Mouse (Mus musculus) lung, postnatal 0 days (tissue): ENCODE data around the gene Tubg1. TPM values are rescaled to one million over a fixed set of nuclear protein-coding genes. Genes with fewer than 3 reads are reported as not detected.

Experiments
- ATAC-seq: fragments of 200-750 bp; cut with Nextera tagmentation; 2 replicates; pipeline ENCODE4 v1.8.0; 2017; ENCODE audit warnings: moderate library complexity
- DNase-seq: peaks from one replicate; pipeline ENCODE4 v3.0.0-alpha.2; 2016; ENCODE audit warnings: low spot score
- H3K27ac ChIP-seq: fragments of 300-500 bp; sonication (generic); 2 replicates; pipeline ENCODE4 v1.5.1; 2014; ENCODE audit warnings: antibody characterized with exemption, mild to moderate bottlenecking, low read length, mixed read lengths
- H3K27me3 ChIP-seq: fragments of 300-500 bp; sonication (generic); replicated peaks from 2 replicates; pipeline ENCODE4 v1.6.1; 2014; ENCODE audit warnings: low read length, mixed read lengths; ENCODE audit not compliant: insufficient read depth
- H3K36me3 ChIP-seq: fragments of 300-500 bp; sonication (generic); 2 replicates; pipeline ENCODE4 v1.6.1; 2014; ENCODE audit warnings: low read length, mixed read lengths; ENCODE audit not compliant: insufficient read depth
- H3K4me1 ChIP-seq: fragments of 300-500 bp; sonication (generic); 2 replicates; pipeline ENCODE4 v1.6.1; 2014; ENCODE audit warnings: antibody characterized with exemption, low read depth, low read length, mixed read lengths; ENCODE audit not compliant: insufficient read depth
- H3K4me2 ChIP-seq: fragments of 300-500 bp; sonication (generic); replicated peaks from 2 replicates; pipeline ENCODE4 v1.6.1; 2014; ENCODE audit warnings: low read depth, mild to moderate bottlenecking, low read length, moderate library complexity, mixed read lengths
- H3K4me3 ChIP-seq: fragments of 300-500 bp; sonication (generic); 2 replicates; pipeline ENCODE4 v1.5.1; 2014; ENCODE audit warnings: low read depth, low read length
- H3K9ac ChIP-seq: fragments of 300-500 bp; sonication (generic); replicated peaks from 2 replicates; pipeline ENCODE4 v1.6.1; 2014; ENCODE audit warnings: low read depth, mild to moderate bottlenecking
- H3K9me3 ChIP-seq: fragments of 300-500 bp; sonication (generic); 2 replicates; pipeline ENCODE4 v1.6.1; 2016; ENCODE audit warnings: low read length, mixed read lengths
- CTCF ChIP-seq: IDR thresholded peaks from 2 replicates; pipeline ENCODE4 v1.5.1; 2016; ENCODE audit warnings: antibody characterized with exemption, mild to moderate bottlenecking
- EP300 ChIP-seq: IDR thresholded peaks from 2 replicates; pipeline ENCODE4 v1.6.1; 2016; ENCODE audit warnings: antibody characterized with exemption, mild to moderate bottlenecking, control low read depth
- WGBS: fragments of 180-500 bp; shearing (Covaris S2); extraction: QIAGEN DNeasy Blood & Tissue Kit; methylation state at CpG from one replicate; pipeline ENCODE4 v1.1.7; 2014; 5-methylcytosine and 5-hydroxymethylcytosine counted together
- polyA plus RNA-seq: library from polyadenylated mRNA; unstranded; fragments of >200 nt; fragmentation: Nextera tagmentation; extraction: Ambion mirVana; gene quantifications from 2 replicates; pipeline ENCODE4 v1.2.1, GENCODE M21; 2015

Tubg1 gene
- polyA plus RNA-seq, 1 experiment from 2014 or later = 25.8 TPM

DNA sequence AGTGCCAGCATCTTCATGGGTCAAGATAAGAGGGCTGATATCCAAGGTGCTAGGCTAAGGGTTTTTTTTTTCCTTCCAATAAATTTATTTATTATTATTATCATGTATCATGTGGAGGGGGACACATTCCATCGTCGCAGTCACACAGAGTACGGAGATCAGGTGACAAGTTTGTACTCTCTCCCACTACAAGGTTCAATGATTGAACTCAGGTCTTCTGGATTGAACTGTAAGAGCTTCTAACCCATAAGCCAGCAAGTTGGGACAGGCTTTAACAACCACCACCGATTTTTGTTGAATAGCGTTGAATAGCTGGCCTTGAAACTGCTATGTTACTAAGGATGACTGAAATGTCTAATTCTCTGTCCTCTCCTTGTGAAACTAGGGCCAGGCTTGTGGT lies 39.3 kb upstream of the Tubg1 start:
- no peak for DNase-seq
- Histone ChIP-seq H3K9ac (no peak overlapping the region), H3K9me3 (no peaks in the 10 kb centered on the region), H3K27me3 (peaks cover 15% of the 10 kb centered on the region), H3K4me1 (peaks cover 8% of the 10 kb centered on the region), H3K4me3 (no peak overlapping the region), H3K4me2 (no peak overlapping the region), H3K36me3 (no peaks in the 10 kb centered on the region), H3K27ac (no peak overlapping the region)
- TF ChIP-seq EP300 (no peak), CTCF (no peak)
- WGBS = 71% methylated on average over 5 of the region's 5 CpGs
- no peak for ATAC-seq

DNA sequence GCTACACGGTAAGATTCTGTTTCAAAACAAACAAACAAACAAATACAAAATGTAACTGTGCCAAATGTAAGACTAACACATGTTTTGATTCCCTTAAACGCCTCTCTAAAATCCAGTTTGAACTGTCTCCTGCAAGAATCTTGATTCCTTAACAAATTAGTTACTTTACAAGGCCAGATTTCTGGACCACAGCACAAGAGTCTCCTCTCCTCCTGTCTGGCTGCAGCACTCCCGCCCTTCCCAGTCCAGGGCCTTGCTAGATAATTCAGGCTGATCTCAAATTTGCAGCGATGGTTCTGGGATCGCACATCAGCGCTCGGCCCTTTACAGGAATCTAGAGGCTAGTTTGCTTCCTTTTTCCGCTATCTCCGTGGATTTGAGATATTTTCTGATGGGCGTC lies 38.1 kb upstream of the Tubg1 start:
- H3K27me3 ChIP-seq = peaks cover 15% of the 10 kb centered on the region
- H3K27ac ChIP-seq = peak overlapping the region; percentile 92
- no peaks in the 10 kb centered on the region for H3K9me3 ChIP-seq
- H3K4me2 ChIP-seq = peak overlapping the region; percentile 90
- TF ChIP-seq CTCF (no peak), EP300 (no peak)
- ATAC-seq (no peak), DNase-seq (peak; percentile 26)
- 0 out of 2 replicates have a peak overlapping the region, but pooled peaks have one; percentile 6 for H3K9ac ChIP-seq
- peak overlapping the region; percentile 56 for H3K4me3 ChIP-seq
- WGBS = 5% methylated on average over 10 of the region's 10 CpGs
- H3K4me1 ChIP-seq = peaks cover 14% of the 10 kb centered on the region
- no peaks in the 10 kb centered on the region for H3K36me3 ChIP-seq

DNA sequence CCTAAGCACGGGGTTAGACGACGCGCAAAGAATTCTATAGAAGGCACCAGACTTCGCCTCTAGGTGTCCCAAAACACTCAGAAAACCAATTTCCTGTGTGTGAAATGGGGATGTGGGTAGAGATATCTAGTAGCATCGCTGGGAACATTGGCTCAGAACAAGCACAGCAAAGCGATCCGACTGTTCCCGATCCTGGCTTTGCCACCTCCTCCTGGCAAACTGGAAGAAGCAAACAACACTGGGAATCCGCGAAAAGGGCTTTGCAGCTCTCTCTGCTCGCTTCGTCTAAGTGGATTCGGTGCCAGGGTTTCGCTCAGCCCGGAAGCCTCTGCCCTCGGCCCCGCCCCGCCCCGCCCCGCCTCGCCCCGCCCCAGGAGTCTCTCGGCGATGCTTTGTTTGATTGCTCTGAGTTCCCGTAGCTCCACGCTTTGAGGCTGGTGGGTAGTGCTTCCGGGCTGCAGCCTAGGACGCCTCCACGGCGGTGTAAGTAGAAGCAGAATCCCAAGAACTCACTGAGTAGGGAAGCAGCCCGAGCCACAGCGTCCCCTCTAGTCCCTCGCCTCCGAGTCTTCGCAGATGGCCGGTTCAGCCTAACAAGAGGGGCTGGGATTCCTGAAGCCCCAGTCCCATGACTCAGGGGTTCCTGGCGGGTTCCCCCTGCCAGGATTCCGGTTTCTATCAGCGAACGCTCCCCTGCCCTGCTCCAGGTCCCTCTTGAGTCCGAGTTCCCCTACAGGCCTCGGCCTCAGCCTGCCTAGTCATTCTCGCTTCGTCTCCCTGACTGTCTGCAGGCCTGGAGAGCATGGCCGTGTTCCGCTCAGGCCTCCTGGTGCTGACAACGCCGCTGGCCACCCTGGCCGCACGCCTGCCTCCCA lies 37.3 kb upstream of the Tubg1 start, which contains the start of gene Coasy:
Coasy (plus strand) TSS at position 358 of the 875 bp plus-strand sequence.
- peak; percentile 97 for DNase-seq
- TF ChIP-seq EP300 (no peak), CTCF (peak; percentile 67)
- Histone ChIP-seq H3K27ac (peak within 1 kb of the TSS; percentile 92), H3K9ac (peak within 1 kb of the TSS; percentile 75), H3K36me3 (no peaks in the 10 kb centered on the region), H3K27me3 (peaks cover 15% of the 10 kb centered on the region), H3K4me2 (peak within 1 kb of the TSS; percentile 90), H3K4me1 (peaks cover 15% of the 10 kb centered on the region), H3K9me3 (no peaks in the 10 kb centered on the region), H3K4me3 (peak within 1 kb of the TSS; percentile 56)
- ATAC-seq = peak; percentile 89
- under 1% methylated on average over 46 of the region's 51 CpGs for WGBS

DNA sequence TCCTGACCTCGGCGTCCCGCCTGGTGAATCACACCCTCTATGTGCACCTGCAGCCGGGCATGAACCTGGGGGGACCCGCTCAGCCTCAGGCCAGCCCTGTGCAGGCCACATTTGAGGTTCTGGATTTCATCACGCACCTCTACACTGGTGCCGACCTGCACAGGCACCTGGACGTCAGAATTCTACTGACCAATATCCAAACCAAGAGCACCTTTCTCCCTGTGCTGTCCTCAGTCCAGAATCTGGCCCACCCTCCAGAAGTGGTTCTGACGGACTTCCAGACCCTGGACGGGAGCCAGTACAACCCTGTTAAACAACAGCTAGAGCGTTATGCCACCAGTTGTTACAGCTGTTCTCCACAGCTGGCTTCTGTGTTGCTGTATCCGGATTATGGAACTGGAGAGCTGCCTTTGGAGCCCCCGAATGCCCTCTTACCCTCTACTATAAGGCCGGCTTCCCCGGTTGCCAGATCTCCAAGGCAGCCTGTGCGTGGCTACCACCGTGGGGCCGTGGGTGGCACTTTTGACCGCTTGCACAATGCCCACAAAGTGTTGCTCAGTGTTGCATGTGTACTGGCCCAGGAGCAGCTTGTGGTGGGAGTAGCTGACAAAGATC lies 36.5 kb upstream of the Tubg1 start:
- ATAC-seq (no peak), DNase-seq (peak; percentile 42)
- peaks cover 15% of the 10 kb centered on the region for H3K27me3 ChIP-seq
- peak overlapping the region; percentile 56 for H3K4me3 ChIP-seq
- H3K27ac ChIP-seq = peak overlapping the region; percentile 92
- H3K36me3 ChIP-seq = no peaks in the 10 kb centered on the region
- peak overlapping the region; percentile 75 for H3K9ac ChIP-seq
- peaks cover 23% of the 10 kb centered on the region for H3K4me1 ChIP-seq
- peak overlapping the region; percentile 90 for H3K4me2 ChIP-seq
- WGBS = 22% methylated on average over 19 of the region's 19 CpGs
- TF ChIP-seq CTCF = no peak; the same call in 1 of the 2 replicates
- no peak for TF ChIP-seq EP300
- no peaks in the 10 kb centered on the region for H3K9me3 ChIP-seq

DNA sequence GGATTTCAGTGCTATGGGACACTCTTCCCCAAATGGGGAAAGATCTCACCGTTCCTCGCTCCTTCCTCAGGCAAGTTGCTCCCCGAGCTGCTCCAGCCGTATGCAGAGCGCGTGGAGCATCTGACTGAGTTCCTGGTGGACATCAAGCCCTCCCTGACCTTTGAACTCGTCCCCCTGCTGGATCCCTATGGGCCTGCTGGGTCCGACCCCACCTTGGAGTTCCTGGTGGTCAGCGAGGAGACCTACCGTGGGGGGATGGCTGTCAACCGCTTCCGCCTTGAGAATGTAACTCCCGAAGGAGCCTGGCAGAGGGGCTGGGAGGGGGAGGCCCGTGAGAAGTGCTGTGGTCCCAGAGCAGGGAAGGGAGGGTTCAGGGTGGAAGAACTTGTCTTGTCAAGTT lies 35.5 kb upstream of the Tubg1 start:
- Histone ChIP-seq H3K4me2 (no peak overlapping the region), H3K27me3 (peaks cover 7% of the 10 kb centered on the region; the same call in 1 of the 2 replicates), H3K4me3 (no peak overlapping the region), H3K4me1 (peaks cover 23% of the 10 kb centered on the region), H3K36me3 (no peaks in the 10 kb centered on the region), H3K27ac (no peak overlapping the region), H3K9me3 (no peaks in the 10 kb centered on the region), H3K9ac (no peak overlapping the region)
- ATAC-seq (no peak), DNase-seq (no peak)
- TF ChIP-seq EP300 = no peak
- TF ChIP-seq CTCF = no peak; the same call in 1 of the 2 replicates
- WGBS = 87% methylated on average over 14 of the region's 14 CpGs

DNA sequence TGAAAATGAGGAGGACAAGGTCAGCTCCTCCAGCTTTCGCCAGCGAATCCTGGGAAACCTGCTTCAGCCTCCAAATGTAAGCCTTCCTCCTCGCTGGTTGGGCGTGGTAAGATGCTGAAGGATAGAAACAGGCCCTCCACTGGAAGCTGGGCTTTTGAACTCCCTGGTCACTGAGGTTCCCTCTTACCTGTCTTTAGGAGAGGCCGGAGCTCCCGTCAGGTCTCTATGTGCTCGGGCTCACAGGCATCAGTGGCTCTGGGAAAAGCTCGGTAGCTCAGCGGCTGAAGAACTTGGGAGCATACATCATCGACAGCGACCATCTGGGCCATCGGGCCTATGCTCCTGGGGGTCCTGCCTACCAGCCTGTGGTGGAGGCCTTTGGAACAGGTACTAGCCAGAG lies 34.9 kb upstream of the Tubg1 start:
- no peak for DNase-seq
- no peak overlapping the region for H3K4me2 ChIP-seq
- peaks cover 3% of the 10 kb centered on the region; the same call in 1 of the 2 replicates for H3K36me3 ChIP-seq
- ATAC-seq = no peak
- TF ChIP-seq CTCF (no peak), EP300 (no peak)
- H3K9ac ChIP-seq = no peak overlapping the region
- peaks cover 22% of the 10 kb centered on the region for H3K4me1 ChIP-seq
- H3K27ac ChIP-seq = no peak overlapping the region
- 95% methylated on average over 12 of the region's 12 CpGs for WGBS
- peaks cover 1% of the 10 kb centered on the region; the same call in 1 of the 2 replicates for H3K27me3 ChIP-seq
- no peak overlapping the region for H3K4me3 ChIP-seq
- H3K9me3 ChIP-seq = no peaks in the 10 kb centered on the region
